Mouse (Mus musculus) kidney, embryonic 16.5 days (tissue): ENCODE results near the gene Sh3bgrl3. TPM values are rescaled to one million over a fixed set of nuclear protein-coding genes. Genes with fewer than 3 reads are reported as not detected.
"Not testable (repeated sequence)": the region's sequence is repeated elsewhere in the genome, so short reads cannot be mapped to it uniquely, and the experiment has no call there.

Experiments used
- ATAC-seq: fragments of 200-750 bp; cut with Nextera tagmentation; 2 replicates; pipeline ENCODE4 v1.8.0; 2017; ENCODE audit warnings: moderate TSS enrichment; ENCODE audit not compliant: low FRiP score, low TSS enrichment
- H3K27ac ChIP-seq: fragments of 300-500 bp; sonication (generic); 2 replicates; pipeline ENCODE4 v1.5.1; 2014; ENCODE audit warnings: low read length
- H3K27me3 ChIP-seq: fragments of 300-500 bp; sonication (generic); 2 replicates; pipeline ENCODE4 v1.6.1; 2014; ENCODE audit warnings: low read length, control low read depth, mixed read lengths; ENCODE audit not compliant: insufficient read depth
- H3K36me3 ChIP-seq: fragments of 300-500 bp; sonication (generic); 2 replicates; pipeline ENCODE4 v1.6.1; 2014; ENCODE audit warnings: low read length, control low read depth, mixed read lengths; ENCODE audit not compliant: insufficient read depth
- H3K4me1 ChIP-seq: fragments of 300-500 bp; sonication (generic); 2 replicates; pipeline ENCODE4 v1.6.1; 2014; ENCODE audit warnings: low read length, control low read depth, mixed read lengths; ENCODE audit not compliant: insufficient read depth
- H3K4me2 ChIP-seq: fragments of 300-500 bp; sonication (generic); replicated peaks from 2 replicates; pipeline ENCODE4 v1.6.1; 2014; ENCODE audit warnings: low read depth, low read length
- H3K4me3 ChIP-seq: fragments of 300-500 bp; sonication (generic); 2 replicates; pipeline ENCODE4 v1.5.1; 2014; ENCODE audit warnings: mild to moderate bottlenecking, low read length
- H3K9ac ChIP-seq: fragments of 300-500 bp; sonication (generic); replicated peaks from 2 replicates; pipeline ENCODE4 v1.6.1; 2014; ENCODE audit warnings: low read length
- H3K9me3 ChIP-seq: fragments of 300-500 bp; sonication (generic); 2 replicates; pipeline ENCODE4 v1.6.1; 2016; ENCODE audit warnings: low read length, control low read depth
- WGBS: fragments of 180-500 bp; shearing (Covaris S2); extraction: QIAGEN DNeasy Blood & Tissue Kit; methylation state at CpG from one replicate; pipeline ENCODE4 v1.1.7; 2014; 5-methylcytosine and 5-hydroxymethylcytosine counted together
- polyA plus RNA-seq: library from polyadenylated mRNA; unstranded; fragments of >200 nt; fragmentation: Nextera tagmentation; extraction: Ambion mirVana; gene quantifications from 2 replicates; pipeline ENCODE4 v1.2.1, GENCODE M21; 2015

The Sh3bgrl3 gene
- polyA plus RNA-seq, 1 experiment from 2014 or later, result 389 TPM

DNA sequence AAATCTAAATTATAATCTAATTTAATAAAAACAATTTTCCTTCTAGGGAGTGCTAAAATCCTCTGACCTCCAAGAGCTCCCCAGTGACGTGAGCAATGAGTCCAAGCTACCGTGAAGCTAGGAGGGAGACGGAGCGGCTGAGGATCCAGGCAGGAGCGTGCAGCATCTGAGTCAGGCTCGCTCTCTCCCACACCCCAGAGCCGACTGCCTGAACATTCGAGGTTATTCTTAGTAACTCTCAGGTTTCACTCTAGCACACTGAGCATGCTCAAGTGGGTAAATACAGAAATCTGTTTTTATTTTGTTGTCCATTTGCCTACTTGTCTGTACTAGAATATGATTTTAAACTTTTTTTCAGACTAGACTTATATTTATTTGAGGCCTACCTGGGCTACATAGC is 28.2 kb upstream of the Sh3bgrl3 start:
- Histone ChIP-seq H3K4me2 (no peak overlapping the region), H3K36me3 (peaks cover 15% of the 10 kb centered on the region), H3K4me3 (no peak overlapping the region), H3K9me3 (no peaks in the 10 kb centered on the region), H3K27ac (no peak overlapping the region), H3K4me1 (peaks cover 5% of the 10 kb centered on the region; the same call in 1 of the 2 replicates), H3K27me3 (no peaks in the 10 kb centered on the region), H3K9ac (no peak overlapping the region)
- ATAC-seq, result peak; percentile 61; the same call in 1 of the 2 replicates
- WGBS, result 25% methylated on average over 8 of the region's 8 CpGs

GRCm38 (mm10) chr4:134155961-134156465 is 27.4 kb upstream of the Sh3bgrl3 start:
- peaks cover 23% of the 10 kb centered on the region for H3K36me3 ChIP-seq
- H3K4me3 ChIP-seq, result no peak overlapping the region
- no peaks in the 10 kb centered on the region for H3K27me3 ChIP-seq
- ATAC-seq, result no peak
- no peak overlapping the region for H3K9ac ChIP-seq
- no peak overlapping the region for H3K4me2 ChIP-seq
- H3K27ac ChIP-seq, result no peak overlapping the region; the same call in 1 of the 2 replicates
- WGBS, result 88% methylated on average over 10 of the region's 10 CpGs
- peaks cover 5% of the 10 kb centered on the region; the same call in 1 of the 2 replicates for H3K4me1 ChIP-seq
- H3K9me3 ChIP-seq, result no peaks in the 10 kb centered on the region

DNA sequence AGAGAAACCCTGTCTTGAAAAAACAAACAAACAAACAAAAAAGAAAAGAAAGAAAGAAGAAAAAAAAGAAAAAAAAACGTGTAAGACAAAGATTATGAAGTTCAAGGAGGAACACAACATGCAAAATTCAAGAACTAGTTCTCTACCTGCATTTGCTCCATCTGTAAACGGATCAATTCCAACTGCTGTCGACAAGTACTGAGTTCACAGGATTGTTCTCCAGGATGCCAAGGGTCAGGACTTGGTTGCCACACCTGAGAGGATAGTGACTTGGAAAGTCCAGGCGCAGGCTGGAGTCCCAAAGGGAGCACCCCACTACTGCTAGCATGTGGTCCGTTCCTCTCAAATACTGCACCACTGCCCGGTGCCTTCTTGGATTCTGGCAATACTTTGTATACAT is 26.9 kb upstream of the Sh3bgrl3 start:
- Histone ChIP-seq H3K4me3 (no peak overlapping the region), H3K9me3 (no peaks in the 10 kb centered on the region), H3K27ac (no peak overlapping the region), H3K36me3 (peaks cover 26% of the 10 kb centered on the region), H3K4me1 (peaks cover 5% of the 10 kb centered on the region; the same call in 1 of the 2 replicates), H3K27me3 (no peaks in the 10 kb centered on the region), H3K4me2 (no peak overlapping the region), H3K9ac (no peak overlapping the region)
- no peak for ATAC-seq
- 92% methylated on average over 6 of the region's 6 CpGs for WGBS

DNA sequence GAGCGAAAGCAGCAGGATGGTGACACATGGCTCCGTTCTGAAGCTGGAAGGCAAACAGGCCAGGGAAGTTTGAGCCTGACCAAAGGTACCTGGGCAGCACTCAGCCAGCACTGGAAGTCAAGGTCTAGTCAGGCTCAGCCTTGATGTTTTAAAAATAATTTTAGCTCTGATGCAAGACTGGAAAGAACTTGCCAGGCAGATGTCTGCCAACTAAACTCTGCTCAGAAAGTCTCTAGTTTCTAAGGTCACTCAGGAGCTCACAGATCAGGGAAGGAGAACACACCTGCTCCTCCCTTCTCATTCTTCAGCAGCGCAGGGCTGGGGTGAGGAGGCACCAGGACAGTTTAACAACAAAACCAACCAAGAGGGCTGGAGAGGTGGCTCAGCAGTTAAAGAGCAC is 25.8 kb upstream of the Sh3bgrl3 start:
- Histone ChIP-seq H3K4me2 (no peak overlapping the region), H3K9me3 (no peaks in the 10 kb centered on the region), H3K4me1 (peaks cover 5% of the 10 kb centered on the region; the same call in 1 of the 2 replicates), H3K36me3 (peaks cover 26% of the 10 kb centered on the region), H3K27me3 (no peaks in the 10 kb centered on the region), H3K9ac (no peak overlapping the region), H3K27ac (no peak overlapping the region), H3K4me3 (no peak overlapping the region)
- 90% methylated on average over 3 of the region's 3 CpGs for WGBS
- ATAC-seq, result no peak

DNA sequence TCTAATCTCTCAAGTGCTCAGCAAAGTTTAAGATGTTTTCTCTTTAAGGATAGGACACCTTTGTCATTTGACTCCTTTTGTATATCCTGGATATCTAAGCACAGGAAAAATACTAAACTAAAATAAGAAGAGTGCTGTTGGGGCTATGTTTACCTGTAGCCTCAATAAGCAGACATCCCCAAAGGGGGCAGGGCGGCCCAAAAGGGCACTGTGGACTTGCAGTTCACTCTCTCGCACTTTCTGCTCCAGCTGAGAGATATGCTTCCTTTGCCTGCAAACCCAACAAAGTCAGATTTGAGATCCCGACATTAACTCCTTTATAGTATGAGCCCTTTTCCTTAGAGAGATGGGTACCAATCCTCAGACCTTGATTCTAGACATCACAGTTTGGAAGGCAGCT is 25.1 kb upstream of the Sh3bgrl3 start:
- Histone ChIP-seq H3K4me3 (no peak overlapping the region), H3K4me1 (no peaks in the 10 kb centered on the region), H3K9ac (no peak overlapping the region), H3K36me3 (peaks cover 31% of the 10 kb centered on the region), H3K27me3 (no peaks in the 10 kb centered on the region), H3K9me3 (no peaks in the 10 kb centered on the region), H3K4me2 (no peak overlapping the region), H3K27ac (no peak overlapping the region)
- no peak for ATAC-seq
- 98% methylated on average over 3 of the region's 3 CpGs for WGBS

DNA sequence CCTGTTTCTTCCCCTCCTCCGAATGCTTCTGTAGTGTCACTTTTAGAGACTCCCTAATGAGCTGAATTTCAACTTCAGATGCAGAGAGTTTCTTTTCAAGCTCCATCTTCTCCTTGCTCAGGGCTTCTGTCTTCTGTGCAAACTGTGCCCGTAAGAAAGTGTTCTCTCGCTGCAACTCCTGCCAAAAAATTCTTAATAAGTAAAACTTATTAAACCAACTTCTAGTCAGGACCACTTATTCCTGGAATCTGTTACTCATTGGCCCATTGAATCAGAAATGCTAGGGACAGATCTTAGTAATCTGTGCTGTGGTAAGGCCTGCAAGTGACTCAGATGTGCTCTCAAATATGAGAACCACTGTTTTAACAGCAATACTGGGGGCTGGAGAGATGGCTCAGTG is 23.5 kb upstream of the Sh3bgrl3 start:
- Histone ChIP-seq H3K9ac (no peak overlapping the region), H3K4me1 (no peaks in the 10 kb centered on the region), H3K4me2 (no peak overlapping the region), H3K36me3 (peaks cover 31% of the 10 kb centered on the region), H3K27ac (no peak overlapping the region), H3K4me3 (no peak overlapping the region), H3K9me3 (no peaks in the 10 kb centered on the region), H3K27me3 (no peaks in the 10 kb centered on the region)
- no peak for ATAC-seq
- WGBS, result 83% methylated on average over 3 of the region's 3 CpGs

DNA sequence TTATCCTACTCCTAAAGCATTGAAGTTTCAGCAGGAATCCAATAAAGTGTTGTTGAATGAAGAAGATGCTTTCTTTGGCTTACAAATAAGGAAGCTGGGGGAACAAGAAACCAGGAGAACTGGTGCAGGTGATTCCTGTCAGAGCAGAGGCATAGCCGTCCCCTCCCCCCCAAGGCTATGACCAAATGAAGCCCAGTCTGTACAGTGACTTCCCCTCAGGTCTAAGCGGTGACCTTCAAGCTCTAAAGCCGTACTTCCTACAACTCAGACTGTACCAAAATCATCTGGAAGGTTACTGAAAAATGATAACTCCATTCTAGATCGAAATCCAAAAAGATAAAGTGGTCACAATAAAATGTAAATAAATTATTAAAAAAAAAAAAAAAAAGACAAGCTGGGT is 20.8 kb upstream of the Sh3bgrl3 start:
- H3K4me2 ChIP-seq, result no peak overlapping the region
- peaks cover 22% of the 10 kb centered on the region; the same call in 1 of the 2 replicates for H3K36me3 ChIP-seq
- H3K9me3 ChIP-seq, result no peaks in the 10 kb centered on the region
- no peaks in the 10 kb centered on the region for H3K27me3 ChIP-seq
- no peak overlapping the region for H3K9ac ChIP-seq
- no peak for ATAC-seq
- 92% methylated on average over 4 of the region's 4 CpGs for WGBS
- no peak overlapping the region for H3K4me3 ChIP-seq
- H3K27ac ChIP-seq, result no peak overlapping the region
- no peaks in the 10 kb centered on the region for H3K4me1 ChIP-seq

- H3K36me3 ChIP-seq, H3K27ac ChIP-seq, H3K4me2 ChIP-seq, H3K9me3 ChIP-seq, H3K27me3 ChIP-seq, H3K4me3 ChIP-seq, ATAC-seq, H3K9ac ChIP-seq, H3K4me1 ChIP-seq: not testable (repeated sequence)
- WGBS, result 93% methylated on average over 5 of the region's 5 CpGs
Measured at GRCm38 (mm10) chr4:134144297-134144696, 15.7 kb upstream of the Sh3bgrl3 start.

- ATAC-seq, result no peak
- H3K4me3 ChIP-seq, result no peak overlapping the region
Measured at GRCm38 (mm10) chr4:134138857-134139256, 10.3 kb upstream of the Sh3bgrl3 start.

DNA sequence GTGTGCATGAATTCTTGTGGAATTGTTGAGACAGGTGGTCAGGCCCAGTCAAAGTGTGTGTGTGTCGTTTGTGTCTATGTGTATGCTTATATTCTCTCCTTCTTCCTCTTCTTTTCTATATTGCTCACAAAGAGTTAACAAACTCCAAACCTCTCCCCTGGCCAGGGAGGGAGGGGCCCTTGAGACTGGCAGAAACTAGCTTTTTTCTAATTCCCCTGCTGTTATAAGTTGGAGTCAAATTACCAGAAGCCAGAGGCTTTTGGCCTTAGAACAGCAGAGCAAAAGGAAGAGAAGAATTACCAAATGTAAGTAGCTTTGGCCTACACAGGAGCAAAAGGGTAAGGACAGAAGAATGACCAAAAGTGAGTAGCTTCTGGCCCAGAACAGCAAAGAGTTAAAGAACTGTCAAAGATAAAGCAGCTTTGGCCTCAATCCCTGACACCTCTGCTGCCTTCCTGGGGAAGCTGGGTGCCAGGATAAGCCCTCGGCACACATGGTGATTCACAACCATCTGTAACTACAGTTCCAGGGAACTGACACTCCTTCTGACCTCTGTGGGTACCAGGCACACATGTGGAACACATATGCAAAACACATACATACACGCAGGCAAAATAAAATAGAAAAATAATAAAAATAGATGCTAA is 7.8 kb upstream of the Sh3bgrl3 start:
- Histone ChIP-seq H3K36me3 (no peaks in the 10 kb centered on the region), H3K9me3 (no peaks in the 10 kb centered on the region), H3K9ac (no peak overlapping the region), H3K27ac (peak overlapping the region; percentile 57), H3K4me2 (no peak overlapping the region), H3K27me3 (no peaks in the 10 kb centered on the region), H3K4me3 (no peak overlapping the region), H3K4me1 (peaks cover 10% of the 10 kb centered on the region)
- WGBS, result 36% methylated on average over 3 of the region's 3 CpGs
- ATAC-seq, result no peak

More at GRCm38 (mm10) chr4:134138857-134139256, 10.3 kb upstream of the Sh3bgrl3 start:
- Histone ChIP-seq H3K27ac (no peak overlapping the region), H3K4me2 (no peak overlapping the region), H3K27me3 (no peaks in the 10 kb centered on the region), H3K36me3 (no peaks in the 10 kb centered on the region), H3K9ac (no peak overlapping the region), H3K9me3 (no peaks in the 10 kb centered on the region), H3K4me1 (peaks cover 10% of the 10 kb centered on the region)
- 88% methylated on average over 2 of the region's 2 CpGs for WGBS
